Mouse (Mus musculus): Measurements from ENCODE around the gene Zbtb16.

Gene Zbtb16

DNA sequence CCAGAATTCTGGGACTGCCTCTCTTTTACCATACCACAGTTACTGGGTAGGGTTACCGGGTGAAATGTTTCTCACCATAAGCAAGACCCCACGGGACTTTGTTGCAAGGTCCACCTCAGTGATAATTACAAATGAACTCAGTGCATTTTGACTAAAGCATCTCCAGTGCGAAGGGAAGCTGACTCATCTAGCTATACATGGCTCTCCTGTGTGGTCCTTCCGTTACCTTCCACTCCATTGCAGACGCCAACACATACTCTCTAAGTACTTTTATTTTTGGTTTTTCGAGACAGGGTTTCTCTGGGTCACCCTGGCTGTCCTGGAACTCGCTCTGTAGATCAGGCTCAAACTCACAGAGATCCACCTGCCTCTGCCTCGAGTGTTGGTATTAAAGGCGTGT lies 19.9 kb downstream of the Zbtb16 start:
- POLR2A ChIA-PET, result interaction anchor here in 1 of 4 experiments (0.7 kb wide), 1 partner anchor 10 kb away, joined by 3 read pairs; no protein-coding TSS in a partner anchor

GRCm38 (mm10) chr9:48814881-48815495 lies 21.0 kb downstream of the Zbtb16 start:
- ChIA-PET CTCF (no interaction called here), POLR2A (no interaction called here)

More for the DNA sequence above, 19.9 kb downstream of the Zbtb16 start:
- CTCF ChIA-PET, result interaction anchor here in 1 of 4 experiments (0.6 kb wide), 1 partner anchor 43 kb away, joined by 3 read pairs; no protein-coding TSS in a partner anchor

DNA sequence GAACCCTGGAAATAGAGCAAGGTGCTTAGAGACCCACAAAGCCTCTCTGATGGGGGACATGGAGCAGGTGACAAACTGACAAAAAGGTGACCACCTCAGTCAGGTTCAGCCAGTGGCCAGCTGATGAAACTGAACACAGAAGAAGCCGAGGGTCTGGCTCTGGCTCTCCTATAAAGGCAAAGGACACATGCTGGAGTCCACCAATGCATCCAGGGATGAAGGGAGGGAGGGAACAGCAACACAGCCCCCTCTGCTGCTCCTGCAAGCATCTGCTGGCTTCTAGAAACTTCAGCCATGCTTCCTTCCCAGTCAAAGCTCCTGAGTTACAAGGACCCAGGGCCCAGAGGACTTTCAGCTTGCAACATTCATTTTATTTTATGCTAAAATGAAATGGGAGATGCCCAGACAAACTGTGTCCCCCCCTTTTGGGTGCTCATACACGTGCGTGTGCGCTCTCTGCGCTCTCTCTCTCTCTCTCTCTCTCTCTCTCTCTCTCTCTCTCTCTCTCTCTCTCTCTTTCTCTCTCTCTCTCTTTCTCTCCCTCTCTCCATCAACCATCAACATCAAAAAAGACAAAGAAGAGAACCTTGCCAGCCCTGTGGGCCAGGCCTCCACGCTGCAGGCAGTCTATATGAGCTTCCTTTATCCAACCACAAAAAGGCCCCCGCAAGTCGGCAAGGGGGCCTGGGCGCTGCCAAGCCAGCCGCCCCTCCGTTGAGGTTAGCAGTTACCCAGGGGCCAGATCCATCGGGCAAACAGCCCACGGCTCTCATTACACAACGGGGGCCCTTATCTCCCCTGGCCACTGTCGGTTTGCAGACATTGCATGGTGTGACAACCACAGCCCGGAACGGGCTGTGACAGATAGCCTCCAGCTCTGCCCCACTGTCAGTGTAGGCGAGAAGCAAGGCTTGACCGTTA lies 21.8 kb downstream of the Zbtb16 start:
- POLR2A ChIA-PET, result interaction anchor here in 1 of 4 experiments (0.6 kb wide), 1 partner anchor 21 kb away, joined by 3 read pairs; no protein-coding TSS in a partner anchor
- CTCF ChIA-PET, result interaction anchor here in 1 of 4 experiments (0.6 kb wide), 1 partner anchor 108 kb away, joined by 3 read pairs; no protein-coding TSS in a partner anchor

GRCm38 (mm10) chr9:48812352-48812751 lies 23.7 kb downstream of the Zbtb16 start:
- POLR2A ChIA-PET, result no interaction called here

DNA sequence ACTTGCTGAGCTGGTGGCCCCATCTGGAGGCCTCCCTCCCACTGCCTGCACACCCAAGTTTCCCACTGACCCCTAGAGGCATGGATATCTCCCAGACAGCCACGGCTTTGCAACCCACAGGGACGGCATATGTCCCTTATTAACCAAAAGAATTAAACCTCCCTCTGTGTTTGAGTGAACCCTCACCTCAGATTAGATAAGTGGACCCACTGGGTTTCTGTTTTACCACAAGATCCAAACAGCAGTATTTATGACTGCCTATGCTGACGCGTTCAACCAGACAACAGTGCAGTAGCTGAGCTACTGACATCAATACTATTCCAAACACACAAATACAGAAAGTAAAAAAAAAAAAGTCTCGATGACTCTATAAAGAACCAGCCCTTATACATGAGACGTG lies 29.4 kb downstream of the Zbtb16 start:
- CTCF ChIA-PET, result interaction anchor here in 1 of 4 experiments (0.7 kb wide), 1 partner anchor 140 kb away, joined by 3 read pairs; no protein-coding TSS in a partner anchor
- POLR2A ChIA-PET, result no interaction called here

More at GRCm38 (mm10) chr9:48812352-48812751, 23.7 kb downstream of the Zbtb16 start:
- CTCF ChIA-PET, result interaction anchor here in 1 of 4 experiments (0.5 kb wide), 1 partner anchor 149 kb away, joined by 5 read pairs; no protein-coding TSS in a partner anchor

DNA sequence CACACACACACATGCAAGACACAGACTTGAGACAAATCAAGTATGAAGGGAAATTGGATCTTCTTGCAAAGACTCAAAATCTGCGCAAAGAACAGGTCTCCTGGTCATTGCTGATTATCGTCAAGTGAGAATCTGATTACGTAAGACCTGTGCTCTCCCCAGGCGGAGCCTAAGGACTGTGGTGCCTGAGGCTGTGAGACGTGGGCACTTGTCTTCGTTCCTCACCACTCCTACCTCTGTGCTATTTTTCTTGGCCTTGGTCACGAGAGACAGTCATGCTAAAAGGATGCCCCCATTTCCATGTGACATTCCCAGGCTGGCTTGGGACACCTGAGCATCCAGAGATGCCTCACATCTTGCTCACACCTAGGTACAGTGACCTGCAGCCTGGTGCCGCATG lies 30.2 kb downstream of the Zbtb16 start:
- ChIA-PET POLR2A (no interaction called here), CTCF (no interaction called here)

DNA sequence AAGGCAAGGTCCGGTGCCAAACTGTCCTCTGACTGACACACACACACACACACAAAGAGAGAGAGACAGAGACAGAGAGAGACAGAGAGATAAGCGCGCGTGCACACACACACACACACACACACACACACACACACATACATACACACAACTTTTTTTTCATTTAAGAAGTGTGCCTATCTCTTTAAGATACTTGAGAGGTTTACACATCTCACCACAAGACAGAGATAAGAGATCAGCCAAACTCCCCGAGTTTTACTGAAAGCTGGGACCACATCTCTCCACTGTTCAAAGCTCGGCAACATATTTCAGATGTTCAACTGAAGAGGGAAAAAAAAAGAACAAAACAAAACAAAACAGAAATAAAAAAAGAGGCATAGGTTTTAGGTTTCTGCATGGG lies 31.5 kb downstream of the Zbtb16 start:
- ChIA-PET POLR2A (no interaction called here), CTCF (no interaction called here)

- ChIA-PET POLR2A (no interaction called here), CTCF (interaction anchor here in 1 of 4 experiments (0.6 kb wide), 1 partner anchor 217 kb away, joined by 3 read pairs; no protein-coding TSS in a partner anchor)
These were observed 32.4 kb downstream of the Zbtb16 start for GRCm38 (mm10) chr9:48803460-48804240.

DNA sequence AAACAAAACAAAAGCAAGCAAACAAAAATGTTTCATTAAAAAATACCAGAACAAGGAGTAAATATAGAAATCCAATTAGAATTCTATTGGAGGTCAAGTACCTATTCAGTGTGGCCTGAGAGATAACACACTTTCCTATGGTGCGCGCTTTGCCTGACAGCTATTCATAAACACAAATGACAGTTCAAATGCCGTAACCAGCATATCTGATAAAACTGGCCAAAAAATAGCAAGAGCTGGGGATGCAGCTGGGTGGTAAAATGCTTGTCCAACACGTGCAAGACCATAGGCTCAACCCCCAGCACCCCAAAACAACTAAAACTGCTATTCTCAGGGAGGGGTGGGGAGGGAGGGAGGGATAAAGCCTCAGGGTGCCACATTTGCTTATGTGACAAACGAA lies 33.6 kb downstream of the Zbtb16 start:
- ChIA-PET POLR2A (no interaction called here), CTCF (no interaction called here)

- POLR2A ChIA-PET, result no interaction called here
These were observed 34.7 kb downstream of the Zbtb16 start for GRCm38 (mm10) chr9:48801322-48801721.

DNA sequence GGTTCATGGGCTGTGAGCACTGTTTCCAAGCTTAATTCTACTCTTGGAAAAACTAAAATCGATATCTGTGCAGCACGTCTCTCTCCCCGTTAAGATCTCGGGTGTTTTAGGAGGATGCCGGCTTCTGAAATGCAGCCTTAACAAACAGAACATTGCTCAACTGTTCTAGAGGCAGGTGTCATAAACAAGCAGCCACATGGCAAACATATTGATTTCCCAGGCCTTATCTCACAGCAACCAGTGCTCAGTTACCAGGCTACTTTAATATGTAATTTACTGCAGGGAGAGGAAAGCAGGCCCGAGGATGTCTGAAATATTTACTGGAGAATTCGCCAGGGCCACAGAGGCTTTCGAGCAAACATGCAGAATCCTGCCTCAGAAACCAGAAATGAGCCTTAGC lies 35.4 kb downstream of the Zbtb16 start:
- ChIA-PET POLR2A (no interaction called here), CTCF (interaction anchor here in 2 of 4 experiments (0.6 to 0.7 kb wide), 2 partner anchors 739 to 1212 kb away, joined by 3 to 5 read pairs; no protein-coding TSS in a partner anchor)

More at GRCm38 (mm10) chr9:48801322-48801721, 34.7 kb downstream of the Zbtb16 start:
- CTCF ChIA-PET, result no interaction called here

- POLR2A ChIA-PET, result interaction anchor here in 1 of 4 experiments (0.6 kb wide), 1 partner anchor 57 kb away, joined by 8 read pairs; no protein-coding TSS in a partner anchor
- CTCF ChIA-PET, result interaction anchor here in 1 of 4 experiments (0.6 kb wide), 1 partner anchor 425 kb away, joined by 3 read pairs; no protein-coding TSS in a partner anchor
These were observed 38.0 kb downstream of the Zbtb16 start for GRCm38 (mm10) chr9:48798044-48798443.

- CTCF ChIA-PET, result interaction anchor here in 1 of 4 experiments (0.6 kb wide), 1 partner anchor 329 kb away, joined by 3 read pairs; no protein-coding TSS in a partner anchor
- POLR2A ChIA-PET, result interaction anchor here in 1 of 4 experiments (0.8 kb wide), 1 partner anchor 86 kb away, joined by 4 read pairs; no protein-coding TSS in a partner anchor
These were observed 39.7 kb downstream of the Zbtb16 start for GRCm38 (mm10) chr9:48796267-48796822.

- ChIA-PET POLR2A (interaction anchor here in 1 of 4 experiments (0.6 to 0.8 kb wide), 2 partner anchors 86 to 256 kb away, joined by 4 read pairs; no protein-coding TSS in a partner anchor), CTCF (no interaction called here)
These were observed 40.3 kb downstream of the Zbtb16 start for GRCm38 (mm10) chr9:48795740-48796139.

- POLR2A ChIA-PET, result no interaction called here
These were observed 40.9 kb downstream of the Zbtb16 start for GRCm38 (mm10) chr9:48795095-48795494.

GRCm38 (mm10) chr9:48794463-48794862 lies 41.6 kb downstream of the Zbtb16 start:
- ChIA-PET CTCF (interaction anchor here in 2 of 4 experiments (0.5 to 0.6 kb wide), 2 partner anchors 12 to 1626 kb away, joined by 3 to 5 read pairs; no protein-coding TSS in a partner anchor), POLR2A (no interaction called here)

More at GRCm38 (mm10) chr9:48795095-48795494, 40.9 kb downstream of the Zbtb16 start:
- CTCF ChIA-PET, result interaction anchor here in 2 of 4 experiments (0.5 to 0.6 kb wide), 2 partner anchors 12 to 1627 kb away, joined by 3 to 5 read pairs; no protein-coding TSS in a partner anchor

GRCm38 (mm10) chr9:48793638-48794188 lies 42.3 kb downstream of the Zbtb16 start:
- CTCF ChIA-PET, result interaction anchor here in 1 of 4 experiments (0.6 kb wide), 1 partner anchor 158 kb away, joined by 3 read pairs; no protein-coding TSS in a partner anchor
- POLR2A ChIA-PET, result no interaction called here

GRCm38 (mm10) chr9:48790575-48790974 lies 45.4 kb downstream of the Zbtb16 start:
- CTCF ChIA-PET, result interaction anchor here in 2 of 4 experiments (0.6 to 0.7 kb wide), 2 partner anchors 70 to 593 kb away, joined by 3 read pairs; no protein-coding TSS in a partner anchor
- POLR2A ChIA-PET, result no interaction called here

All from embryonic stem cell, embryonic (primary cell).